In the genomic region with DNA sequence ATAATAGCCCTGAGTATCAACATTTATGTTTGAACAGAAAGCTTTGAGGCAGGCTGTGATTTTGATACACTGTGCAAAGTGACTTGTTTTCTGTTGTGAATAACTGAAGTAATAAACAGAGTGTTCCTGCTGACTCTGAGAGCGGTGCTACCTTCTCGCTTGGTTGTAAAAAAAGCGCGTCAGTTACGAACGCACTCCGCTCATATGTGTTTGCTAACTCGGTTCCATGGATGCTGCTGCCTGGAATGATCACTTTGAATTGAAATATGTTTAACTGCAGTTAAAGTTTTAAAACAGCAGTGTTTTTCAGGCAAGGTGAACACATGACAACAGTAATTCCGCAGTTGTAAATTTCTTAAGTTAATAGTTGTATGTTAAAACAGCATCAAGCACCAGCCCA, we compare ENCODE assay signal across 27 mouse cellular contexts.
DNase-seq lines count a peak whose midpoint lies in the region; ATAC-seq and TF ChIP-seq lines count a peak whose summit lies in the region.
"Had no signal": no experiment of that assay in that cellular context is flagged by ENCODE, and none has a peak within 500 bp of the region (broad histone marks: within the 10 kb centered on the region; RNA-seq: fewer than 3 reads in every experiment).

No protein-coding gene starts in this region.

- TF ChIP-seq CTCF in cortical plate, adult 2 months (IDR thresholded peaks at IDR 0.05; ENCODE audit: extremely low read depth, insufficient read depth, low read length), result no peak

- H3K9ac ChIP-seq in forebrain, embryonic 13.5 days, result no peak overlapping the region
- no peak overlapping the region for H3K9ac ChIP-seq in forebrain, embryonic 11.5 days (ENCODE audit: low read length)
- H3K9ac ChIP-seq: heart, embryonic 15.5 days; hindbrain, embryonic 12.5 days; intestine, embryonic 15.5 days; limb, embryonic 15.5 days; liver, embryonic 13.5 days; neural tube, embryonic 13.5 days had no signal

- H3K4me2 ChIP-seq in forebrain, embryonic 13.5 days, result no peak overlapping the region
- no peak overlapping the region for H3K4me2 ChIP-seq in forebrain, embryonic 11.5 days (ENCODE audit: low read depth, low read length, severe bottlenecking)
- H3K4me2 ChIP-seq: heart, embryonic 15.5 days; hindbrain, embryonic 12.5 days; intestine, embryonic 15.5 days; limb, embryonic 15.5 days; liver, embryonic 13.5 days; neural tube, embryonic 13.5 days had no signal

- no peak for TF ChIP-seq POLR2A in cortical plate, adult 2 months (IDR thresholded peaks at IDR 0.05; ENCODE audit: extremely low read depth, insufficient read depth, low read length)

- no peak overlapping the region for H3K4me3 ChIP-seq in forebrain, embryonic 13.5 days
- H3K4me3 ChIP-seq in forebrain, embryonic 11.5 days (ENCODE audit: low read depth, low read length), result no peak overlapping the region
- H3K4me3 ChIP-seq in cortical plate, adult 2 months (ENCODE audit: insufficient read depth, low read length), result no peak overlapping the region
- H3K4me3 ChIP-seq: heart, embryonic 15.5 days; hindbrain, embryonic 12.5 days; intestine, embryonic 15.5 days; limb, embryonic 10.5 days; limb, embryonic 15.5 days; liver, embryonic 13.5 days; neural tube, embryonic 13.5 days had no signal

- H3K27me3 ChIP-seq in forebrain, embryonic 13.5 days, result no peaks in the 10 kb centered on the region
- H3K27me3 ChIP-seq in forebrain, embryonic 11.5 days (ENCODE audit: control insufficient read depth, insufficient read depth, low read length), result no peaks in the 10 kb centered on the region
- H3K27me3 ChIP-seq: heart, embryonic 15.5 days; hindbrain, embryonic 12.5 days; intestine, embryonic 15.5 days; limb, embryonic 15.5 days; liver, embryonic 13.5 days; neural tube, embryonic 13.5 days had no signal

- no peaks in the 10 kb centered on the region for H3K9me3 ChIP-seq in forebrain, embryonic 13.5 days (replicated peaks)
- H3K9me3 ChIP-seq in forebrain, embryonic 11.5 days (ENCODE audit: control insufficient read depth, low read length), result no peaks in the 10 kb centered on the region
- H3K9me3 ChIP-seq: heart, embryonic 15.5 days; hindbrain, embryonic 12.5 days; intestine, embryonic 15.5 days; limb, embryonic 10.5 days; limb, embryonic 15.5 days; liver, embryonic 13.5 days; neural tube, embryonic 13.5 days had no signal

- intact Hi-C loops in left cerebral cortex, postnatal 14 days (cut with DNase I), result loop anchor here (5.0 to 10.0 kb wide), 2 partner anchors 129 to 706 kb away; no protein-coding TSS in a partner anchor
- intact Hi-C loops in left cerebral cortex, postnatal 10 days (cut with DNase I), result loop anchor here (5.0 kb wide), 2 partner anchors 129 to 689 kb away; no protein-coding TSS in a partner anchor

- H3K27ac ChIP-seq in forebrain, embryonic 13.5 days, result peak overlapping the region; percentile 61
- H3K27ac ChIP-seq in forebrain, embryonic 11.5 days (ENCODE audit: low read depth, low read length), result no peak overlapping the region
- H3K27ac ChIP-seq in cortical plate, adult 2 months (ENCODE audit: insufficient read depth, low read length), result peak overlapping the region; percentile 77; the same call in 1 of the 2 replicates
- H3K27ac ChIP-seq: heart, embryonic 15.5 days; hindbrain, embryonic 12.5 days; hindbrain, postnatal 0 days; intestine, embryonic 15.5 days; limb, embryonic 10.5 days; limb, embryonic 15.5 days; liver, embryonic 13.5 days; macrophage; neural tube, embryonic 13.5 days had no signal

- H3K4me1 ChIP-seq in forebrain, embryonic 13.5 days, result peaks cover 11% of the 10 kb centered on the region
- no peaks in the 10 kb centered on the region for H3K4me1 ChIP-seq in forebrain, embryonic 11.5 days (replicated peaks; ENCODE audit: control insufficient read depth, insufficient read depth, low read length)
- no peaks in the 10 kb centered on the region; the same call in 1 of the 2 replicates for H3K4me1 ChIP-seq in cortical plate, adult 2 months (ENCODE audit: control insufficient read depth, insufficient read depth, low read length)
- H3K4me1 ChIP-seq: heart, embryonic 15.5 days; hindbrain, embryonic 12.5 days; intestine, embryonic 15.5 days; limb, embryonic 10.5 days; limb, embryonic 15.5 days; liver, embryonic 13.5 days; neural tube, embryonic 13.5 days had no signal

- H3K36me3 ChIP-seq in forebrain, embryonic 13.5 days (ENCODE audit: poor library complexity, severe bottlenecking), result no peaks in the 10 kb centered on the region
- H3K36me3 ChIP-seq in forebrain, embryonic 11.5 days (ENCODE audit: control insufficient read depth, insufficient read depth, low read length), result no peaks in the 10 kb centered on the region
- H3K36me3 ChIP-seq: heart, embryonic 15.5 days; hindbrain, embryonic 12.5 days; intestine, embryonic 15.5 days; limb, embryonic 10.5 days; limb, embryonic 15.5 days; liver, embryonic 13.5 days; neural tube, embryonic 13.5 days had no signal

- 63% methylated on average over 9 of the region's 9 CpGs for WGBS in forebrain, embryonic 13.5 days
- 81% methylated on average over 9 of the region's 9 CpGs for WGBS in forebrain, embryonic 11.5 days

- ATAC-seq in forebrain, embryonic 13.5 days, result peak; percentile 58
- ATAC-seq in forebrain, embryonic 11.5 days (replicated peaks; ENCODE audit: low FRiP score), result no peak
- ATAC-seq in megakaryocyte, adult 5-6 weeks (ENCODE audit: poor library complexity, severe bottlenecking), result no peak
- ATAC-seq: hindbrain, postnatal 0 days; intestine, embryonic 15.5 days; lung, postnatal 0 days had no signal

- DNase-seq in forebrain, embryonic 11.5 days (ENCODE audit: low spot score), result no peak
- DNase-seq in left cerebral cortex, postnatal 14 days (ENCODE audit: low spot score in 2 of 2), result peak; percentile 8 to 13
- DNase-seq in left cerebral cortex, postnatal 10 days (ENCODE audit: extremely low spot score in 1 of 2, low spot score in 2 of 2), result no peak
- DNase-seq in right cerebral cortex, postnatal 14 days, result no peak
- DNase-seq: adrenal gland, postnatal 14 days; cerebellum, adult 18-20 months; cerebellum, postnatal 25 days; gastrocnemius, postnatal 10 days; heart, postnatal 36 days; kidney, adult 2 months; kidney, postnatal 36 days; liver, embryonic 13.5 days; lung, adult 18-20 months; thymus, adult 2 months; thymus, postnatal 36 days had no signal

Comparison
In these comparisons a context has a peak if more than half of its experiments do, and no peak if none do; other contexts are left out.
1. DNase-seq: peak in left cerebral cortex, postnatal 14 days (2 of 2); none in forebrain, embryonic 11.5 days (single experiment), left cerebral cortex, postnatal 10 days (0 of 2) and right cerebral cortex, postnatal 14 days (single experiment).